Mouse (Mus musculus) midbrain, embryonic 10.5 days (tissue): ENCODE data around the gene Isoc2b. TPM values are rescaled to one million over a fixed set of nuclear protein-coding genes. Genes with fewer than 3 reads are reported as not detected.
"Not testable (repeated sequence)": the region's sequence is repeated elsewhere in the genome, so short reads cannot be mapped to it uniquely, and the experiment has no call there.

Source experiments
- DNase-seq: peaks from one replicate; pipeline ENCODE4 v3.0.0-alpha.2; 2017; ENCODE audit warnings: low spot score
- H3K27ac ChIP-seq: fragments of 300-500 bp; sonication (generic); replicated peaks from 2 replicates; pipeline ENCODE4 v1.5.1; 2016; ENCODE audit warnings: mild to moderate bottlenecking
- H3K27me3 ChIP-seq: fragments of 300-500 bp; sonication (generic); 2 replicates; pipeline ENCODE4 v1.6.1; 2016; ENCODE audit warnings: low read depth, mild to moderate bottlenecking; ENCODE audit not compliant: poor library complexity, severe bottlenecking
- H3K36me3 ChIP-seq: fragments of 300-500 bp; sonication (generic); 2 replicates; pipeline ENCODE4 v1.6.1; 2016; ENCODE audit warnings: mild to moderate bottlenecking, moderate library complexity
- H3K4me1 ChIP-seq: fragments of 300-500 bp; sonication (generic); 2 replicates; pipeline ENCODE4 v1.6.1; 2016
- H3K4me3 ChIP-seq: fragments of 300-500 bp; sonication (generic); 2 replicates; pipeline ENCODE4 v1.5.1; 2016; ENCODE audit warnings: mild to moderate bottlenecking, moderate library complexity
- H3K9me3 ChIP-seq: fragments of 300-500 bp; sonication (generic); replicated peaks from 2 replicates; pipeline ENCODE4 v1.6.1; 2016; ENCODE audit warnings: mild to moderate bottlenecking
- WGBS: fragments of 180-500 bp; shearing (Covaris S2); methylation state at CpG from one replicate; pipeline ENCODE4 v1.1.7; 2016; 5-methylcytosine and 5-hydroxymethylcytosine counted together
- polyA plus RNA-seq: library from polyadenylated mRNA; unstranded; fragments of >200 nt; fragmentation: Nextera tagmentation; extraction: Ambion mirVana; gene quantifications from 2 replicates; pipeline ENCODE4 v1.2.1, GENCODE M21; 2016

Isoc2b gene
- polyA plus RNA-seq, 1 experiment from 2014 or later: 2.8 TPM

- Histone ChIP-seq H3K27me3 (no peaks in the 10 kb centered on the region), H3K36me3 (no peaks in the 10 kb centered on the region), H3K4me3 (no peak overlapping the region), H3K4me1 (peaks cover 11% of the 10 kb centered on the region), H3K9me3 (no peaks in the 10 kb centered on the region), H3K27ac (no peak overlapping the region)
- no peak for DNase-seq
Measured at GRCm38 (mm10) chr7:4816559-4816958, 53.5 kb downstream of the Isoc2b start.

GRCm38 (mm10) chr7:4813105-4813791, 56.8 kb downstream of the Isoc2b start:
- Histone ChIP-seq H3K9me3 (no peaks in the 10 kb centered on the region), H3K4me3 (peak overlapping the region; percentile 83), H3K27ac (peak overlapping the region; percentile 97), H3K27me3 (no peaks in the 10 kb centered on the region), H3K36me3 (peaks cover 30% of the 10 kb centered on the region), H3K4me1 (peaks cover 40% of the 10 kb centered on the region)
- WGBS: 27% methylated on average over 8 of the region's 8 CpGs
- no peak for DNase-seq

- H3K4me3 ChIP-seq: peak within 1 kb of the TSS; percentile 83
- H3K27me3 ChIP-seq: no peaks in the 10 kb centered on the region
- WGBS: under 1% methylated on average over 62 of the region's 62 CpGs
- DNase-seq: peak; percentile 98
- peaks cover 35% of the 10 kb centered on the region for H3K36me3 ChIP-seq
- H3K9me3 ChIP-seq: no peaks in the 10 kb centered on the region
- H3K27ac ChIP-seq: peak within 1 kb of the TSS; percentile 97
- peaks cover 36% of the 10 kb centered on the region for H3K4me1 ChIP-seq
Measured at GRCm38 (mm10) chr7:4812303-4813104, 57.6 kb downstream of the Isoc2b start, which contains the start of gene Ube2s. Gene Ube2s, minus strand, starts transcription at chr7:4812590.

GRCm38 (mm10) chr7:4811842-4812302, 58.2 kb downstream of the Isoc2b start:
- Histone ChIP-seq H3K27me3 (no peaks in the 10 kb centered on the region), H3K9me3 (no peaks in the 10 kb centered on the region), H3K36me3 (peaks cover 41% of the 10 kb centered on the region), H3K4me1 (peaks cover 36% of the 10 kb centered on the region), H3K4me3 (peak overlapping the region; percentile 83), H3K27ac (peak overlapping the region; percentile 97)
- WGBS: under 1% methylated on average over 36 of the region's 36 CpGs
- peak; percentile 60 for DNase-seq

- 47% methylated on average over 10 of the region's 10 CpGs for WGBS
- peak overlapping the region; percentile 83 for H3K4me3 ChIP-seq
Measured at GRCm38 (mm10) chr7:4811131-4811530, 58.9 kb downstream of the Isoc2b start.

GRCm38 (mm10) chr7:4806716-4807115, 63.3 kb downstream of the Isoc2b start:
- whole genome bisulfite sequencing: 95% methylated on average over 7 of the region's 7 CpGs
- H3K27ac ChIP-seq: no peak overlapping the region
- no peak for DNase-seq
- H3K27me3 ChIP-seq: no peaks in the 10 kb centered on the region
- H3K4me1 ChIP-seq: peaks cover 29% of the 10 kb centered on the region
- H3K36me3 ChIP-seq: peaks cover 75% of the 10 kb centered on the region
- no peaks in the 10 kb centered on the region for H3K9me3 ChIP-seq
- H3K4me3 ChIP-seq: no peak overlapping the region

More at GRCm38 (mm10) chr7:4811131-4811530, 58.9 kb downstream of the Isoc2b start:
- Histone ChIP-seq H3K36me3 (peaks cover 49% of the 10 kb centered on the region), H3K27ac (peak overlapping the region; percentile 97), H3K4me1 (peaks cover 36% of the 10 kb centered on the region)
- DNase-seq, H3K9me3 ChIP-seq, H3K27me3 ChIP-seq: not testable (repeated sequence)

- Histone ChIP-seq H3K4me1 (no peaks in the 10 kb centered on the region), H3K9me3 (no peaks in the 10 kb centered on the region), H3K4me3 (no peak overlapping the region), H3K27ac (no peak overlapping the region), H3K27me3 (no peaks in the 10 kb centered on the region), H3K36me3 (peaks cover 51% of the 10 kb centered on the region)
- no peak for DNase-seq
Measured at GRCm38 (mm10) chr7:4802247-4802646, 67.8 kb downstream of the Isoc2b start.

GRCm38 (mm10) chr7:4795767-4796433, 74.2 kb downstream of the Isoc2b start:
- DNase-seq: no peak
- peaks cover 15% of the 10 kb centered on the region for H3K4me1 ChIP-seq
- H3K27me3 ChIP-seq: peaks cover 1% of the 10 kb centered on the region; the same call in 1 of the 2 replicates
- H3K27ac ChIP-seq: no peak overlapping the region
- peaks cover 51% of the 10 kb centered on the region for H3K36me3 ChIP-seq
- no peaks in the 10 kb centered on the region for H3K9me3 ChIP-seq
- no peak overlapping the region for H3K4me3 ChIP-seq
- WGBS: 73% methylated on average over 7 of the region's 7 CpGs

Other genes starting within 250 kb of the Isoc2b start
- gene Tmem86b, start 238.8 kb downstream of the Isoc2b start, polyA plus RNA-seq: 1.8 and 2.8 TPM in 2 replicates
- gene Ppp6r1, start 211.2 kb downstream of the Isoc2b start, polyA plus RNA-seq: 9.2 and 9.8 TPM in 2 replicates
- gene Hspbp1, start 185.2 kb downstream of the Isoc2b start, polyA plus RNA-seq: 132 and 142 TPM in 2 replicates
- 1.7 and 2.3 TPM in 2 replicates for gene Brsk1, start 179.7 kb downstream of the Isoc2b start, polyA plus RNA-seq
- gene Tmem150b, start 145.0 kb downstream of the Isoc2b start, polyA plus RNA-seq: 0.10 TPM in 2 replicates
- gene Kmt5c, start 130.1 kb downstream of the Isoc2b start, polyA plus RNA-seq: 91.6 and 103 TPM in 2 replicates
- gene Cox6b2, start 117.2 kb downstream of the Isoc2b start, polyA plus RNA-seq: 44.1 and 46.7 TPM in 2 replicates
- not detected in 2 replicates for gene Fam71e2, start 99.0 kb downstream of the Isoc2b start, polyA plus RNA-seq
- 0.21 TPM in 1 of 2 replicates, not detected in the other for gene Il11, start 87.4 kb downstream of the Isoc2b start, polyA plus RNA-seq
- not detected in 2 replicates for gene Tmem190, start 87.3 kb downstream of the Isoc2b start, polyA plus RNA-seq
- gene Tmem238, start 80.6 kb downstream of the Isoc2b start, polyA plus RNA-seq: 2.7 and 3.4 TPM in 2 replicates
- gene Rpl28, start 77.4 kb downstream of the Isoc2b start, polyA plus RNA-seq: 339 and 383 TPM in 2 replicates
- gene Ube2s, start 57.7 kb downstream of the Isoc2b start, polyA plus RNA-seq: 357 and 426 TPM in 2 replicates
- 0.28 and 1.1 TPM in 2 replicates for gene Shisa7, start 25.6 kb downstream of the Isoc2b start, polyA plus RNA-seq
- gene Isoc2a, start 6.9 kb upstream of the Isoc2b start, polyA plus RNA-seq: 0.64 and 0.70 TPM in 2 replicates
- 0.20 TPM in 1 of 2 replicates, not detected in the other for gene Gm36210, start 36.3 kb upstream of the Isoc2b start, polyA plus RNA-seq
- gene Zfp628, start 45.0 kb upstream of the Isoc2b start, polyA plus RNA-seq: 4.3 and 4.7 TPM in 2 replicates
- gene Nat14, start 51.8 kb upstream of the Isoc2b start, polyA plus RNA-seq: 10.4 and 11.6 TPM in 2 replicates
- gene Ssc5d, start 55.5 kb upstream of the Isoc2b start, polyA plus RNA-seq: 1.6 and 1.9 TPM in 2 replicates
- 0.05 and 0.26 TPM in 2 replicates for gene Sbk2, start 94.1 kb upstream of the Isoc2b start, polyA plus RNA-seq
- not detected in 2 replicates for gene Sbk3, start 100.9 kb upstream of the Isoc2b start, polyA plus RNA-seq
- gene Zfp579, start 125.9 kb upstream of the Isoc2b start, polyA plus RNA-seq: 26.2 and 35.6 TPM in 2 replicates
- 7.1 and 9.1 TPM in 2 replicates for gene Zfp524, start 144.2 kb upstream of the Isoc2b start, polyA plus RNA-seq
- 56.7 and 58.1 TPM in 2 replicates for gene Fiz1, start 144.4 kb upstream of the Isoc2b start, polyA plus RNA-seq
- 1.2 and 1.5 TPM in 2 replicates for gene Gm44973, start 145.2 kb upstream of the Isoc2b start, polyA plus RNA-seq
- gene Zfp865, start 150.1 kb upstream of the Isoc2b start, polyA plus RNA-seq: 5.2 and 5.5 TPM in 2 replicates
- 5.1 and 5.2 TPM in 2 replicates for gene Ccdc106, start 150.3 kb upstream of the Isoc2b start, polyA plus RNA-seq
- not detected in 2 replicates for gene 4632433K11Rik, start 163.9 kb upstream of the Isoc2b start, polyA plus RNA-seq
- 2.8 and 4.2 TPM in 2 replicates for gene Zfp784, start 168.2 kb upstream of the Isoc2b start, polyA plus RNA-seq
- 41.2 and 51.2 TPM in 2 replicates for gene Zfp580, start 181.3 kb upstream of the Isoc2b start, polyA plus RNA-seq
- gene U2af2, start 191.9 kb upstream of the Isoc2b start, polyA plus RNA-seq: 176 and 180 TPM in 2 replicates
- 56.1 and 60.7 TPM in 2 replicates for gene Epn1, start 210.0 kb upstream of the Isoc2b start, polyA plus RNA-seq
- not detected in 2 replicates for gene Rfpl4, start 246.7 kb upstream of the Isoc2b start, polyA plus RNA-seq